Mouse (Mus musculus): ENCODE measurements at regions not wholly inside any gene's neighbourhood (a gene's known extent, or its start where the extent isn't known, plus 50 kb on each side); places are given as distances from the start of the nearest gene placed in this dataset.

DNA sequence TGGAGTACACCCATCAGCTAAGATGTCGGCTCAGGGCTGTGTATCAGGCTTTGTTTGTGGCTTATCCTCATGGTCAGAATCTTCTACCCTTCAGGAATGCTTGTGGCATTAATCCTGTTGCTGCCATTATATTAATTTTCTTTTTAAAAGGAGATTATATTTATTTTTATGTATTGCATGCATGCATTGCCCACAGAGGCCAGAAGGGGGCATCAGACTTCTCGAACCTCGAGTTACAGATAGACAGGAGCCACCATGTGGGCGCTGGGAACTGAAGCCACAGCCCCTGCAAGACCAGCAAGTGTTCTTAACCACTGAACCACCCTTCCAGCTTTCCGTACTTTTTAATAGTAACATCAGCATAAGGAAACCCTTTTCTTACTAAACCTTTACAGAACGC lies 134.7 kb upstream of the Pitx1 start:
- H3K4me2 ChIP-seq (ENCODE audit: low read length): no peak overlapping the region
- no peak for ATAC-seq
- H3K36me3 ChIP-seq (ENCODE audit: control insufficient read depth, insufficient read depth, low read length): no peaks in the 10 kb centered on the region
- H3K27ac ChIP-seq (ENCODE audit: low read depth, low read length): no peak overlapping the region
- no peaks in the 10 kb centered on the region for H3K4me1 ChIP-seq (ENCODE audit: control insufficient read depth, insufficient read depth, low read depth, low read length)
- H3K9ac ChIP-seq (ENCODE audit: low read depth, low read length): no peak overlapping the region
- H3K9me3 ChIP-seq (ENCODE audit: control insufficient read depth, low read length): 0 out of 2 replicates have a peak, but pooled peaks cover 2% of the 10 kb centered on the region
- WGBS: 86% methylated on average over 6 of the region's 6 CpGs
- no peak overlapping the region for H3K4me3 ChIP-seq (ENCODE audit: low read length)
- 0 out of 2 replicates have a peak, but pooled peaks cover under 1% of the 10 kb centered on the region for H3K27me3 ChIP-seq (replicated peaks; ENCODE audit: control insufficient read depth, insufficient read depth, low read length)

DNA sequence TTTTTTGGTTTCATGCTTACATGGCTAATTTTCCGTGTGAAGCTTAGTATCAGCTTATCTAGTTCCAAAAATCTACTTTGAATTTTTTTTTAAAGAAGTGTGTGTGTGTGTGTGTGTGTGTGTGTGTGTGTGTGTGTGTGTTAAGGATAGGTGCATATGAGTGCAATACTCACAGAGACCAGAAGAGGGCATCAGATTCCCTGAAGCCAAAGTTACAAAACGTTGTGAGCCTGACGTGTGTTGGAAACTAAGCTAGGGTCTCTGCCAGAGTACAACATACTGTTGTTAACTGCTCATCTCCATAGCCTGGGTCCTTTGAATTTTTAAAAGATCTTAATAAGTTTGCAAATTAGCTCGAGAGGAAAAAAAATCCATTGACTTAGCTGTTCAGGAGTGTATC lies 133.5 kb upstream of the Pitx1 start:
- H3K4me1 ChIP-seq (ENCODE audit: control insufficient read depth, insufficient read depth, low read depth, low read length): no peaks in the 10 kb centered on the region
- no peak for ATAC-seq

DNA sequence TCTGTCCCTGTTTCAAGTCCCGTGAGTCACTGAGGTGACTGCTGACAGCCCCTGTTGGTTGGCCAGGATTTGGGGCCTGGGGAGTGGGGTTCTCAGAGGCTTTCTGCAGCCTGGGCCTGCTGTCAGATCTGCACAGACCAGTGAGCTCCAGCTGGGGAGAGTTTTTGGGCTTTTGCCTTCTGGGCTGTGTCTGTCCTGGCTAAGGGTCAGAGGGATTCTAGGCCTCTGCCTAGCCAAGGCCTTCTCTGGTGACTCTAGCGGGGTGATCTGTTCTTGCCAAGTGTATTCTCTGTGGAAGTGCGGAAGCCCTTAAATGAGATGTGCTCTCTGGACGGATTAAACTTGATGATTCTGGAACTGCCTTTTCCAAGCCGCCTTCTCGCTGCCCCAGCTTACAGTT lies 131.2 kb upstream of the Pitx1 start:
- Histone ChIP-seq H3K27ac (ENCODE audit: low read depth, low read length) (no peak overlapping the region), H3K36me3 (ENCODE audit: control insufficient read depth, insufficient read depth, low read length) (no peaks in the 10 kb centered on the region), H3K9me3 (ENCODE audit: control insufficient read depth, low read length) (0 out of 2 replicates have a peak, but pooled peaks cover 2% of the 10 kb centered on the region), H3K4me3 (ENCODE audit: low read length) (no peak overlapping the region), H3K4me1 (ENCODE audit: control insufficient read depth, insufficient read depth, low read depth, low read length) (peaks cover 6% of the 10 kb centered on the region), H3K9ac (ENCODE audit: low read depth, low read length) (no peak overlapping the region), H3K27me3 (replicated peaks; ENCODE audit: control insufficient read depth, insufficient read depth, low read length) (peaks cover 16% of the 10 kb centered on the region), H3K4me2 (ENCODE audit: low read length) (no peak overlapping the region)
- ATAC-seq: no peak
- whole genome bisulfite sequencing: 79% methylated on average over 6 of the region's 6 CpGs

More for the DNA sequence above, 133.5 kb upstream of the Pitx1 start:
- Histone ChIP-seq H3K4me3 (ENCODE audit: low read length) (no peak overlapping the region), H3K9ac (ENCODE audit: low read depth, low read length) (no peak overlapping the region), H3K27me3 (replicated peaks; ENCODE audit: control insufficient read depth, insufficient read depth, low read length) (peaks cover 5% of the 10 kb centered on the region), H3K27ac (ENCODE audit: low read depth, low read length) (no peak overlapping the region), H3K36me3 (ENCODE audit: control insufficient read depth, insufficient read depth, low read length) (no peaks in the 10 kb centered on the region), H3K9me3 (ENCODE audit: control insufficient read depth, low read length) (0 out of 2 replicates have a peak, but pooled peaks cover 2% of the 10 kb centered on the region), H3K4me2 (ENCODE audit: low read length) (no peak overlapping the region)
- WGBS: 89% methylated on average over 4 of the region's 4 CpGs

GRCm38 (mm10) chr13:55963005-55963620 lies 127.1 kb upstream of the Pitx1 start:
- Histone ChIP-seq H3K4me3 (ENCODE audit: low read length) (peak overlapping the region; percentile 40), H3K27me3 (replicated peaks; ENCODE audit: control insufficient read depth, insufficient read depth, low read length) (peaks cover 20% of the 10 kb centered on the region), H3K4me2 (ENCODE audit: low read length) (peak overlapping the region; percentile 65), H3K27ac (ENCODE audit: low read depth, low read length) (no peak overlapping the region), H3K9me3 (ENCODE audit: control insufficient read depth, low read length) (no peaks in the 10 kb centered on the region), H3K9ac (ENCODE audit: low read depth, low read length) (peak overlapping the region; percentile 48; the same call in 1 of the 2 replicates), H3K4me1 (ENCODE audit: control insufficient read depth, insufficient read depth, low read depth, low read length) (peaks cover 6% of the 10 kb centered on the region), H3K36me3 (ENCODE audit: control insufficient read depth, insufficient read depth, low read length) (no peaks in the 10 kb centered on the region)
- WGBS: 2% methylated on average over 22 of the region's 22 CpGs
- peak; percentile 91 for ATAC-seq

- Histone ChIP-seq H3K4me2 (ENCODE audit: low read length) (peak overlapping the region; percentile 65), H3K4me3 (ENCODE audit: low read length) (peak overlapping the region; percentile 40), H3K9me3 (ENCODE audit: control insufficient read depth, low read length) (no peaks in the 10 kb centered on the region), H3K27ac (ENCODE audit: low read depth, low read length) (no peak overlapping the region), H3K4me1 (ENCODE audit: control insufficient read depth, insufficient read depth, low read depth, low read length) (peaks cover 6% of the 10 kb centered on the region), H3K9ac (ENCODE audit: low read depth, low read length) (no peak overlapping the region), H3K27me3 (replicated peaks; ENCODE audit: control insufficient read depth, insufficient read depth, low read length) (peaks cover 20% of the 10 kb centered on the region), H3K36me3 (ENCODE audit: control insufficient read depth, insufficient read depth, low read length) (no peaks in the 10 kb centered on the region)
- WGBS: 12% methylated on average over 18 of the region's 18 CpGs
- no peak for ATAC-seq
Measured at GRCm38 (mm10) chr13:55962254-55962866, 126.4 kb upstream of the Pitx1 start.

DNA sequence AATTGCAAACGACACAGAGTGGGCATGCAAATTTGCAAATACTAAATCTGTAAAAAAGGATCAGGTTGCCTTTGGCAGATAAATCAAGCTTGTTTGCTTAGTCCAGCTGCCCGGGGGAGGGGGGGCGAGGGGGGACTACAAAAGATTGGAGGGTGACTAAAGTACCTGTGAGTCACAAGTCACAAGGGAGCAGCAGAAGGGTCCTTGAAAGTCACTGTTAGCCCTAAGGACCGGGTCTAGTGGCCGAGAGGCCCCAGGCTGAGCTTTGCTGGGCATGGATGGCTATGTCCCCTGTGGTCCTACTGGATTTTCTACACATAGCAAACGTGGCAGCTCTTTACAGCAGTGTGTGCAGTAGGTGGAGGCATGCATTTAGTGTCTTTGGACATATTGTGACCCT lies 118.4 kb upstream of the Pitx1 start:
- H3K36me3 ChIP-seq (ENCODE audit: control insufficient read depth, insufficient read depth, low read length): no peaks in the 10 kb centered on the region
- H3K27me3 ChIP-seq (replicated peaks; ENCODE audit: control insufficient read depth, insufficient read depth, low read length): no peaks in the 10 kb centered on the region; the same call in 1 of the 2 replicates
- H3K9me3 ChIP-seq (ENCODE audit: control insufficient read depth, low read length): no peaks in the 10 kb centered on the region
- no peak overlapping the region for H3K9ac ChIP-seq (ENCODE audit: low read depth, low read length)
- H3K4me1 ChIP-seq (ENCODE audit: control insufficient read depth, insufficient read depth, low read depth, low read length): no peaks in the 10 kb centered on the region
- H3K27ac ChIP-seq (ENCODE audit: low read depth, low read length): no peak overlapping the region
- WGBS: 83% methylated on average over 6 of the region's 6 CpGs
- no peak overlapping the region for H3K4me2 ChIP-seq (ENCODE audit: low read length)
- no peak for ATAC-seq
- H3K4me3 ChIP-seq (ENCODE audit: low read length): no peak overlapping the region

DNA sequence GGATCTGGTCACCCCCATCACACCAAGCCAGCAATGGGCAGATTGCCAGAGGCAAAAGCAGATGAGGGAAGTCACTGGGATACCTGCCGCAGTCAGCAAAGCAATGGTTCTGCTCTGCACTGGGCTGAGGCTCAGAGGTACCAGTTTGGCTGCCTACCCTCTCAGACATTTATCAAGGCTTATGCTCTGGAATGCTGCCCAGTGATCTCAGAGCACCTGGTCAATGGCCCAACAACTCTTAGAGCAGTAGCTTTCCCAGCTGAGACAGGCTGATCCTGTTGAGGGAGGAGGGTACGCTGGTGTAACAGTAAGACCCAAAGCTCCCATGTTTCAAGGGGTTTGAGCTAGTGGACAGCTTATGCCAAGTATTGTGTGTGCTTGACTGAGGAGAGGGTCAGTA lies 117.4 kb upstream of the Pitx1 start:
- Histone ChIP-seq H3K9ac (ENCODE audit: low read depth, low read length) (no peak overlapping the region), H3K4me1 (ENCODE audit: control insufficient read depth, insufficient read depth, low read depth, low read length) (no peaks in the 10 kb centered on the region), H3K27me3 (replicated peaks; ENCODE audit: control insufficient read depth, insufficient read depth, low read length) (no peaks in the 10 kb centered on the region; the same call in 1 of the 2 replicates), H3K4me3 (ENCODE audit: low read length) (no peak overlapping the region), H3K36me3 (ENCODE audit: control insufficient read depth, insufficient read depth, low read length) (no peaks in the 10 kb centered on the region), H3K9me3 (ENCODE audit: control insufficient read depth, low read length) (no peaks in the 10 kb centered on the region), H3K27ac (ENCODE audit: low read depth, low read length) (no peak overlapping the region), H3K4me2 (ENCODE audit: low read length) (no peak overlapping the region)
- 93% methylated on average over 2 of the region's 2 CpGs for WGBS
- ATAC-seq: no peak

GRCm38 (mm10) chr13:55950773-55951172 lies 114.8 kb upstream of the Pitx1 start:
- Histone ChIP-seq H3K4me1 (ENCODE audit: control insufficient read depth, insufficient read depth, low read depth, low read length) (no peaks in the 10 kb centered on the region), H3K4me2 (ENCODE audit: low read length) (no peak overlapping the region), H3K9me3 (ENCODE audit: control insufficient read depth, low read length) (no peaks in the 10 kb centered on the region), H3K36me3 (ENCODE audit: control insufficient read depth, insufficient read depth, low read length) (no peaks in the 10 kb centered on the region), H3K4me3 (ENCODE audit: low read length) (no peak overlapping the region), H3K27me3 (replicated peaks; ENCODE audit: control insufficient read depth, insufficient read depth, low read length) (no peaks in the 10 kb centered on the region; the same call in 1 of the 2 replicates), H3K9ac (ENCODE audit: low read depth, low read length) (no peak overlapping the region), H3K27ac (ENCODE audit: low read depth, low read length) (no peak overlapping the region)
- WGBS: 85% methylated on average over 6 of the region's 6 CpGs
- no peak for ATAC-seq

DNA sequence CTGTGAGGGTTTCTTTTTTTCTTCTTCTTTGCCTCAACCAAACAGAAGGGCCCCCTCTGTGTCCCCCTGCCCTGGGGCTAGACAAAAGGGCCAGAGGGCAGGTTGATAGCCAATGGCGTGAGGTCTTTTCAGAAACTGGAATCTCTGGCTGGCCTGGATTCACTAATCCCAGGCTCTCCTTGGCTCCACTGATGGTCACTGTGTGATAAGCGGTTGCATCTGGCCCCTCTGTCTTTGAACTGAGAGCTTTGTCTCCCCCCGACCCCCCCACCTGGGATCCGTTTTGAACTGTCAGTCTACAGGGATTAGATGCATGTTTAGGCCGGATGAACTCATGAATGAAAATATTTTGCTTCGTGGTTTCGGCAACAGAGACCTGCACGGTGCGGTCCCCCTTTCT lies 112.6 kb upstream of the Pitx1 start:
- Histone ChIP-seq H3K9me3 (ENCODE audit: control insufficient read depth, low read length) (no peaks in the 10 kb centered on the region), H3K4me2 (ENCODE audit: low read length) (no peak overlapping the region), H3K4me3 (ENCODE audit: low read length) (no peak overlapping the region), H3K36me3 (ENCODE audit: control insufficient read depth, insufficient read depth, low read length) (no peaks in the 10 kb centered on the region), H3K27ac (ENCODE audit: low read depth, low read length) (no peak overlapping the region), H3K4me1 (ENCODE audit: control insufficient read depth, insufficient read depth, low read depth, low read length) (no peaks in the 10 kb centered on the region), H3K27me3 (replicated peaks; ENCODE audit: control insufficient read depth, insufficient read depth, low read length) (no peaks in the 10 kb centered on the region), H3K9ac (ENCODE audit: low read depth, low read length) (no peak overlapping the region)
- WGBS: 58% methylated on average over 9 of the region's 9 CpGs
- no peak for ATAC-seq
